Mouse (Mus musculus): ENCODE data around the gene Ly6g6e. TPM values are rescaled to one million over a fixed set of nuclear protein-coding genes. Genes with fewer than 3 reads are reported as not detected.

The Ly6g6e gene
- total RNA-seq, 2 experiments from 2014 or later = not detected

Other genes with a start within 250 kb of the Ly6g6e start
- gene Stk19, start 240.0 kb upstream of the Ly6g6e start, total RNA-seq (2023) = 10 to 100 TPM; 57.8 to 67.8 TPM
- gene Dxo, start 239.9 kb upstream of the Ly6g6e start, total RNA-seq (2023) = 10 to 100 TPM; 87.2 to 90.1 TPM
- gene Skiv2l, start 226.7 kb upstream of the Ly6g6e start, total RNA-seq (2023) = 100 to 1,000 TPM; 106 to 113 TPM
- gene Nelfe, start 226.5 kb upstream of the Ly6g6e start, total RNA-seq (2023) = 10 to 100 TPM; 32.7 to 37.8 TPM
- gene Cfb, start 214.4 kb upstream of the Ly6g6e start, total RNA-seq (2023) = under 1 TPM in 1 of 2 experiments, not detected in 1; 0.41 TPM
- 10 to 100 TPM in 1 of 2 experiments, 1 to 10 TPM in 1; 9.4 to 13.1 TPM for gene Zbtb12, start 197.4 kb upstream of the Ly6g6e start, total RNA-seq (2023)
- not detected for gene Gm20547, start 194.9 kb upstream of the Ly6g6e start, total RNA-seq (2023)
- gene C2, start 178.6 kb upstream of the Ly6g6e start, total RNA-seq (2023) = 1 to 10 TPM; 2.4 to 2.6 TPM
- gene Ehmt2, start 178.4 kb upstream of the Ly6g6e start, total RNA-seq (2023) = 100 to 1,000 TPM; 169 to 178 TPM
- not detected for gene Slc44a4, start 162.4 kb upstream of the Ly6g6e start, total RNA-seq (2023)
- 10 to 100 TPM; 64.3 to 86.9 TPM for gene Neu1, start 145.6 kb upstream of the Ly6g6e start, total RNA-seq (2023)
- gene Hspa1b, start 117.7 kb upstream of the Ly6g6e start, total RNA-seq (2023) = 100 to 1,000 TPM in 1 of 2 experiments, 1 to 10 TPM in 1; 9.1 to 108 TPM
- gene Gm20481, start 107.0 kb upstream of the Ly6g6e start, total RNA-seq (2023) = not detected
- 10 to 100 TPM in 1 of 2 experiments, 1 to 10 TPM in 1; 3.8 to 37.9 TPM for gene Hspa1a, start 104.7 kb upstream of the Ly6g6e start, total RNA-seq (2023)
- not detected for gene Hspa1l, start 104.2 kb upstream of the Ly6g6e start, total RNA-seq (2023)
- gene Lsm2, start 95.0 kb upstream of the Ly6g6e start, total RNA-seq (2023) = 10 to 100 TPM; 32.1 to 32.7 TPM
- gene Vars, start 75.9 kb upstream of the Ly6g6e start, total RNA-seq (2023) = 100 to 1,000 TPM; 290 to 310 TPM
- gene Vwa7, start 60.3 kb upstream of the Ly6g6e start, total RNA-seq (2023) = under 1 TPM; 0.50 to 0.75 TPM
- gene Sapcd1, start 48.9 kb upstream of the Ly6g6e start, total RNA-seq (2023) = 1 to 10 TPM; 4.8 to 5.7 TPM
- gene Msh5, start 30.2 kb upstream of the Ly6g6e start, total RNA-seq (2023) = 10 to 100 TPM in 1 of 2 experiments, 1 to 10 TPM in 1; 9.7 to 13.8 TPM
- 100 to 1,000 TPM; 210 to 218 TPM for gene Clic1, start 26.9 kb upstream of the Ly6g6e start, total RNA-seq (2023)
- gene Ddah2, start 17.9 kb upstream of the Ly6g6e start, total RNA-seq (2023) = 1 to 10 TPM; 3.4 to 5.2 TPM
- not detected for gene Ly6g6c, start 11.5 kb upstream of the Ly6g6e start, total RNA-seq (2023)
- gene Mpig6b, start 10.7 kb upstream of the Ly6g6e start, total RNA-seq (2023) = not detected
- gene Ly6g6d, start 1.2 kb downstream of the Ly6g6e start, total RNA-seq (2023) = not detected
- not detected for gene Ly6g6f, start 8.7 kb downstream of the Ly6g6e start, total RNA-seq (2023)
- gene Abhd16a, start 12.4 kb downstream of the Ly6g6e start, total RNA-seq (2023) = 10 to 100 TPM; 71.6 to 74.8 TPM
- gene Ly6g5c, start 31.4 kb downstream of the Ly6g6e start, total RNA-seq (2023) = not detected
- 1 to 10 TPM; 1.5 to 1.7 TPM for gene Ly6g5b, start 38.5 kb downstream of the Ly6g6e start, total RNA-seq (2023)
- 10 to 100 TPM; 31.1 to 34.0 TPM for gene Gpank1, start 44.6 kb downstream of the Ly6g6e start, total RNA-seq (2023)
- gene Csnk2b, start 45.2 kb downstream of the Ly6g6e start, total RNA-seq (2023) = 100 to 1,000 TPM; 126 to 147 TPM
- 10 to 100 TPM; 16.6 to 25.1 TPM for gene D17H6S53E, start 49.5 kb downstream of the Ly6g6e start, total RNA-seq (2023)
- under 1 TPM; 0.56 to 0.93 TPM for gene Apom, start 55.1 kb downstream of the Ly6g6e start, total RNA-seq (2023)
- gene Bag6, start 58.3 kb downstream of the Ly6g6e start, total RNA-seq (2023) = 100 to 1,000 TPM; 412 to 463 TPM
- 100 to 1,000 TPM; 364 to 379 TPM for gene Prrc2a, start 88.0 kb downstream of the Ly6g6e start, total RNA-seq (2023)
- gene Aif1, start 99.2 kb downstream of the Ly6g6e start, total RNA-seq (2023) = 1 to 10 TPM; 1.7 to 5.1 TPM
- 10 to 100 TPM; 32.6 to 54.4 TPM for gene Lst1, start 111.5 kb downstream of the Ly6g6e start, total RNA-seq (2023)
- 100 to 1,000 TPM; 669 to 686 TPM for gene Ltb, start 117.5 kb downstream of the Ly6g6e start, total RNA-seq (2023)
- 10 to 100 TPM in 1 of 2 experiments, 1 to 10 TPM in 1; 9.6 to 14.5 TPM for gene Tnf, start 125.1 kb downstream of the Ly6g6e start, total RNA-seq (2023)
- 10 to 100 TPM; 45.0 to 61.0 TPM for gene Lta, start 128.4 kb downstream of the Ly6g6e start, total RNA-seq (2023)
- not detected for gene Gm16181, start 143.9 kb downstream of the Ly6g6e start, total RNA-seq (2023)
- 1 to 10 TPM; 1.2 to 2.9 TPM for gene Atp6v1g2, start 156.8 kb downstream of the Ly6g6e start, total RNA-seq (2023)
- gene Nfkbil1, start 158.9 kb downstream of the Ly6g6e start, total RNA-seq (2023) = 10 to 100 TPM; 11.2 to 16.2 TPM
- 100 to 1,000 TPM; 440 to 473 TPM for gene Ddx39b, start 164.8 kb downstream of the Ly6g6e start, total RNA-seq (2023)
- 1,000 to 10,000 TPM; 1,708 to 1,769 TPM for gene H2-D1, start 185.8 kb downstream of the Ly6g6e start, total RNA-seq (2023)
- 10 to 100 TPM in 1 of 2 experiments, 1 to 10 TPM in 1; 9.7 to 10.1 TPM for gene H2-Q1, start 243.5 kb downstream of the Ly6g6e start, total RNA-seq (2023)